Mouse (Mus musculus): Measurements from ENCODE around the gene Vamp2. TPM values are rescaled to one million over a fixed set of nuclear protein-coding genes. Genes with fewer than 3 reads are reported as not detected.
A peak's percentile ranks its signal among the peaks of the same experiment; 100 is the strongest.

The Vamp2 gene
- total RNA-seq, 2 experiments from 2014 or later, result 71.1 to 85.8 TPM

- intact Hi-C loops (cut with DNase I), result loop anchor here (1.0 kb wide), 2 partner anchors 22 to 61 kb away; no protein-coding TSS in a partner anchor
Measured at GRCm38 (mm10) chr11:69063413-69064201, 24.7 kb upstream of the Vamp2 start.

DNA sequence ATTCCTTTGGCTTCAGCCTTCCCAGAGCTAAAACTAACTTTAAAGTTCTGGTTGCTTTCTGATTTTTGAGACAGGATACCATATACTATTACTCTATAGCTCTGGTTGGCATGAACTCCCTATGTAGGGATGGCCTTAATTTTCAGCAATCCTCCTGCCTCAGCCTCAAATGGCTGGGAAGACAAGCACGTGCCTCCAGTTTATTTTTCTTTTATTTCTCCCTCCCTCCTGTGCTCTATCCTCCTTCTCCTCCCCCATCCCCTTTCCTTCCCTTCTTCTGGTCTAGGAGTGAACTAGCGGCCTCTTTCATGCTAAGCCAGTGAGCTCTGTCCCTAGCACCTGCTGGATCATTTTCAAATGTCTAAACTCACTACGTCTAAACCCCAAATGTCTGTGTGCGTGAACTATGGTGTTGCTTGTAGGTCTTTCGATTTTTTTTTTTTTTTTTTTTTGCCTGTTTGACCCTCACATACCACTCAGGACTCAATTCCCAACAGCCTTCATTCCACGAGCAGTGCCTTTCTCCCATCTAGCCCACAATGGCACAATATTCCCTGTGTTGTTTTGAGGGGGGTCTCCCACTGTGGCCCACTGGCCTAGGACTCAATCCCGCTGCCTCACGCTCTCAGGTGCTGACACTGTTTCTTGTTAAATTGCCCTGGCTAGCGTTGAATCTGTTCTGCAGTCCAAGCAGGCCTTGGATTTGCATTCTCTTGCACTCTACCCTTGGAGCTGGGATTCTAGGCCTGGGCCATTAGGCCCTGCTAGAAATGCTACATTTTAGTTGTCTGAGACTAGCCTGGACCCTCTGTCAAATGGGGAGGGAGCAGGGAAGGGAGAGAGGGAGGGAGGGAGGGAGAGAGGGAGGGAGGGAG lies 23.8 kb upstream of the Vamp2 start:
- intact Hi-C loops (cut with DNase I), result no loop called here
- DNase-seq, result no peak

More at GRCm38 (mm10) chr11:69063413-69064201, 24.7 kb upstream of the Vamp2 start:
- DNase-seq, result peak; percentile 86 to 93

DNA sequence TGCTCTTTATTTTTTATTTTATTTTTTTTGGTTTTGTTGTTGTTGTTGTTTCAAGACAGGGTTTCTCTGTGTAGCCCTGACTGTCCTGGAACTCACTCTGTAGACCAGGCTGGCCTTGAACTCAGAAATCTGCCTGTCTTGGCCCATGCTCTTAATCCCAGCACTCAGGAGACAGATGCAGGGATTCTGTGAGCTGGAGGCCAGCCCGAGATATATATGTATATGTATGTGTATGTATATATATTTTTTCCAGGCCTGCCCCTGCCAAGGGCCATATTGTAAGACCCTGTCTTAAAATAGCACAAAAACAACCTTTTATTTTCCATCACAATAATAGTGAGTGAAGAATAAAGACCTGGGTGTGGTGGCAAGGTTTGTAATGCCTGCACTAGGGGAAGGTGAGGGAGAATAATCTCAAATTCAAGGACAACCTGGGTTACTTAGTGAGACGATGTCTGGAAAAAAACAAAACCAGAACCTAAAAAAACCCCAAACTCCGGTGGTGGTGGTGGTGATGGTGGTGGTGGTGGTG lies 22.8 kb upstream of the Vamp2 start:
- no peak for DNase-seq
- intact Hi-C loops (cut with DNase I), result no loop called here

DNA sequence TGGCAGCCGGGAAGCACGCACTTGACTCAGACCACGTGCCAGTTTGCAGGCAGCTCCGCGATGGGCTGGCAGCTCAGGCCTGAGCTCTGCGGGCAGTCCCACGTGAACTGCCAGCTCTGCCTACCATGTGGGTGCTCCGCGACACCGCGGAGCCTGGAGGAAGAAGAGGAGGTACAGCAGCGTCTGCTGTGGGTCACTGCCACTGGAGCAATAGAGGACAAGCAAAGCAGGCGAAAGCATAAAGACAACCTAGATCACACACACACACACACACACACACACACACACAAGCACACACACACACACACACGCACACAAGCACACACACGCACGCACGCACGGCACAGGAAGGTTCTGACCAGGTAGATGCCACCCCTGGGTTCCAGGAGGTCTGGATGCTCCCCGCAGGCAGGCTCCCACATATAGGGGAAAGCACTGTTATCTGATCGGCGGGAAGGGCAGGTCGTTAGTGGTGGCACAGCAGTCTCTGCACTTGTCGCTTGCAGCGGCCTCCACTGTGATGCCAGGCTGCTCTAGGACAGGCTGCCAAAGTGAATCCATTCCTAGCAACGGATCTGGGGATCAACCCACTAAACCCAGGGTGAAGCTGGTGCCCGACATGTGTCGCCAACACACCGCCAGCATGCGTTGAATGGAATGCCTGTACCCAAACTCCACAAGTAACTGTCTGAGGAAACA lies 22.0 kb upstream of the Vamp2 start:
- DNase-seq, result peak; percentile 40 to 52
- intact Hi-C loops (cut with DNase I), result loop anchor here (2.0 kb wide), 1 partner anchor 84 kb away; no protein-coding TSS in a partner anchor

DNA sequence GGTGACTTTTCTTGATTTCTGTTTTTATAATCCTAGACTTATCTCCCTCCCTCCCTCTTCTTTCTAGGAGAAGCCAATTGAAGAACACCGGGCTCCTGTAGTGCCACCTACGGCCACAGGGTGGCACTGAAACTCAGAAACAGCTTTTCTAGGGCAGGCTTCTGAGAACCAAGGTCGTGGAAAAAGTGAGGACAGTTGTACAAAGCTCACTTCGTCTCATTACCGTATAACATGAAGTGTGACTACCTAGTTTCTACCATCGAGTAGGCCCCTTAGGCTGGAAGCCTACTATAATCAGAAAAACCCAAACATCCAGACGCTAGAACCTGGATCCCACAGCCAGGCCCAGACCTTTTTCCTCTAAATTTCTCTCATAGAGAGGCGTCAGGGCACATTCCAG lies 21.3 kb upstream of the Vamp2 start:
- peak; percentile 95 to 96 for DNase-seq
- intact Hi-C loops (cut with DNase I), result loop anchor here (1.0 to 2.0 kb wide), 2 partner anchors 55 to 84 kb away; partner anchors contain the start of gene 9130213A22Rik

- intact Hi-C loops (cut with DNase I), result loop anchor here (1.0 to 2.0 kb wide), 2 partner anchors 55 to 83 kb away; partner anchors contain the start of gene 9130213A22Rik
- peak; percentile 67 to 71 for DNase-seq
Measured at GRCm38 (mm10) chr11:69067601-69068000, 20.7 kb upstream of the Vamp2 start.

DNA sequence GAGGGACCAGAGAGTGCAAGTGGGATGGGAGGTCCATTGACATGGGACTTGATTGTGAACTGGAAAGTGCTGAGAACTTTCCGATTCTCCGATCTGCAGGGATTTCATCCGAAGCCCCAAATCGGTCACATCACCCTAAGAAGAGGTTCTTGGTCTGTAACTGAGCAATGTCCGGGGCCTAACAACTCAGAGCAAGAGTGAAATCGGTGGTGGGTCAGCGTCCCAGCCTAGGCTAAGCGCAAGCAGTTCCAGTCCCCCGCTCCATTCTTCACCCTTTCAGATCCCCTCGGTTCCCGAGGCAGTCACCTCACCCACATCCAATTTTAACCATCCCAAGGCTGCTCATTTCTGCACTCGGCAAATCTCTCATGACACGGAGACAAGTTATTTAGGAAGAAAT lies 18.2 kb upstream of the Vamp2 start:
- intact Hi-C loops (cut with DNase I), result loop anchor here (5.0 kb wide), 1 partner anchor 177 kb away; no protein-coding TSS in a partner anchor
- no peak for DNase-seq

GRCm38 (mm10) chr11:69070590-69071222 lies 17.6 kb upstream of the Vamp2 start, which contains the start of gene Tmem107:
TSS of gene Tmem107 (plus strand) at chr11:69070806.
- DNase-seq, result peak; percentile 95 to 96
- intact Hi-C loops (cut with DNase I), result loop anchor here (5.0 kb wide), 1 partner anchor 177 kb away; no protein-coding TSS in a partner anchor

GRCm38 (mm10) chr11:69071262-69071661 lies 17.0 kb upstream of the Vamp2 start:
- no peak for DNase-seq
- intact Hi-C loops (cut with DNase I), result loop anchor here (5.0 kb wide), 1 partner anchor 176 kb away; no protein-coding TSS in a partner anchor

- DNase-seq, result no peak
- intact Hi-C loops (cut with DNase I), result loop anchor here (2.0 to 5.0 kb wide), 2 partner anchors 17 to 175 kb away; partner anchors contain the start of gene Vamp2
Measured at GRCm38 (mm10) chr11:69072234-69072633, 16.1 kb upstream of the Vamp2 start.

DNA sequence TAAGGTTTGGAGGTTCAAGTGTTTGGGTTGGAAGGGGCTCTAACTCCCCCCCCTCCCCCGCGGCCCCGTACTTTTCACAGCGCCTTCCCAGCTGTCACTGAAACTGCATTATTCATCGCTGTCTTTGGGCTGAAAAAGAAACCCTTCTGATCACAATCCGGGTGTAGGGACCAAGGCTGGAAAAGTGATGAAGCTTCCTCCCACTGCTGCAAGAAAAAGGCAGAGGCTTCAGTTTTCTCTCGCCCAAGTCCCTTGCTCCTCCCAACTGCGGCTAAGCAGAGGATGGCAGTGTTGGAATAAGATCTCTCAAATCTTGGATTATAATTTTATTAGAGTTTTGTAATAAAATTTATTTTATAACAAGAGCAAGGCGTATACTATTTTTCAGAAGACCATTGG lies 15.6 kb upstream of the Vamp2 start:
- intact Hi-C loops (cut with DNase I), result loop anchor here (2.0 to 5.0 kb wide), 2 partner anchors 16 to 175 kb away; partner anchors contain the start of gene Vamp2

DNA sequence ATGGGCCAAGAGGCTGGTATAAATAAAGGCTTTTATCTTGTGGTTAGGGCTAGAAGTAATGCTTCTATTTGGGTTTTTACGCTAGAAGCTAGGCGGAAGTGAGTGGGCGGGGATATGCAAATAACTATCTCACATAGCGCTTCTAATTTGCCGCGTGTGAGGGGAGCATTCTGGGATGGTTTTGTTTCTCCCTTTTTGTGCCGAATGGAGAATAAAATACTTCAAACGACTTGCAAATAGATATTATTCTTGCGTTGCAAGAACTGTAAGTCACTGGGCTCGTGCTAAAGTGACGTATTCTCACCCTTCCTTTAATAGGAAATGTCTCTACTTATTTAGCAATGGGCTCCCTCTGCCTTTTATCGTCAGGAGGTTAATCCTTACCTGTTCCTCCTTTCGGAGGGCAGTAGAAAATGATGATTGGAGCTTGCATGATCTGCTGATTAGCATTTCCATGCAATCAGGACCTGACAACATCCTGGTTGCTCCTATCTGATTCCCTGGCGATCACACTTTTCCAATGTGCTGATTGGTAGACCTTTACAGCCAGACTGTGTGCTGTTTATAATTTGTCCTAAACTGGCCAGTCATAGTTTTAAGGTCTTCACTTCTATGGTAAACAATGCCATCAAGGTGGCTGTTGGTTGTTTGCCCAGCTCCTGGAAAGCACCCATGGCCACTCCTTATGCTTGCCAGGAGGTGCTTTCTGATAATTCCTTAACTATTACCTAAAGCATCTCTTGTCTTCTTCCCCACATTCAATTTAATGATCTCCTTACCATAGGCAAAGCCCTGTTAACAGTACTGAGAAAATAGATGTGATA lies 15.0 kb upstream of the Vamp2 start:
- peak; percentile 90 to 91 for DNase-seq
- intact Hi-C loops (cut with DNase I), result loop anchor here (2.0 to 5.0 kb wide), 2 partner anchors 16 to 174 kb away; partner anchors contain the start of gene Vamp2

More for the DNA sequence above, 15.6 kb upstream of the Vamp2 start:
- peak; percentile 14 to 20 for DNase-seq

- intact Hi-C loops (cut with DNase I), result loop anchor here (2.0 to 5.0 kb wide), 2 partner anchors 15 to 173 kb away; partner anchors contain the start of gene Vamp2
- DNase-seq, result peak; percentile 11 to 24
Measured at GRCm38 (mm10) chr11:69073951-69074775, 14.1 kb upstream of the Vamp2 start.

DNA sequence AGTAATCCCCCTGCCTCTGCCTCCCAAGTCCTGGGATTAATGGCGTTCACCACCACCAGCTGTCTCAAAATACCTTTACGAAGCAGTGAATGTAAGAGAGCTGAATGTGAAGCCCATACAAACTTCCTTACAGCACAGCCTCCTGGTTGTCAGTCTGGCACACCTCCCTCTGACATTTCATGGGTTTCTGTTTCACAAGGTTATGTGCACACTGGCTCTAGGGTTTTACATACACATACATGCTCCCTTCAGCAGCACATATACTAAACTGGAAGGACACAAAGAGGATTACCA lies 13.6 kb upstream of the Vamp2 start:
- DNase-seq, result no peak
- intact Hi-C loops (cut with DNase I), result loop anchor here (5.0 kb wide), 1 partner anchor 173 kb away; no protein-coding TSS in a partner anchor

DNA sequence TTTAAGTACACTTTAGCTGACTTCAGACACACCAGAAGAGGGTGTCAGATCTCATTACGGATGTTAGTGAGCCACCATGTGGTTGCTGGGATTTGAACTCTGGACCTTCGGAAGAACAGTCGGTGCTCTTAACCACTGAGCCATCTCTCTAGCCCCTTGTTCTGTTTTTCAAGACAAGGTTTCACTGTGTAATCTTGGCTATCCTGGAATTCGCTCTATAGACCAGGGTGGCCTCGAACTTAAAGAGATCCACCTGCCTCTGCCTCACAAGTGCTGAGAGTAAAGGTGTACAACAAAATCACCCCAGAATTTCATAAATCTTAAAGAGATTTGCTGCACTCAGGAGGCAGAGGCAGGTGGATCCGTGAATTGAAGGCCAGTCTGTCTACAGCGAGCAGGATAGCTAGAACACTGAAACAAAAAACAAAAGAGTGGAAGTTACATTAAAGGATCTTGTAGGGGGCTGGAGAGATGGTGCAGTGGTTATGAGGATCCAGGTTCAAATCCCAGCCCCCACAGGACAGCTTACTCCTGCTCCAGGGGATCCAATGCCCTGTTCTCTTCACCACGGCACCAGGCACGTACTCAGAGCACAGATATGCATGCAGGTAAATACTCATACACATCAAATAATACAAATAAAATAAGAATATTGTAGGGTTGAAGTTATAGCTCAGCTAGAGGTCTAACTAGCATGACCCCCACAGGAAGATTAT lies 12.4 kb upstream of the Vamp2 start:
- no peak for DNase-seq
- intact Hi-C loops (cut with DNase I), result no loop called here

- peak; percentile 32 to 44 for DNase-seq
- intact Hi-C loops (cut with DNase I), result no loop called here
Measured at GRCm38 (mm10) chr11:69076572-69076971, 11.7 kb upstream of the Vamp2 start.

- DNase-seq, result no peak
- intact Hi-C loops (cut with DNase I), result no loop called here
Measured at GRCm38 (mm10) chr11:69077316-69077715, 11.0 kb upstream of the Vamp2 start.

All from heart, postnatal 10 days (tissue).